Mouse (Mus musculus) forebrain, embryonic 10.5 days (tissue): ENCODE results near the gene Atf3. TPM values are rescaled to one million over a fixed set of nuclear protein-coding genes. Genes with fewer than 3 reads are reported as not detected.
A peak's percentile ranks its signal among the peaks of the same experiment; 100 is the strongest.

Experiments
- DNase-seq: peaks from one replicate; pipeline ENCODE4 v3.0.0-alpha.2; 2017; ENCODE audit warnings: low spot score; ENCODE audit errors: extremely low spot score
- H3K27ac ChIP-seq: fragments of 300-500 bp; sonication (generic); 2 replicates; pipeline ENCODE4 v1.5.1; 2016; ENCODE audit warnings: mild to moderate bottlenecking
- H3K27me3 ChIP-seq: fragments of 300-500 bp; sonication (generic); 2 replicates; pipeline ENCODE4 v1.6.1; 2016; ENCODE audit warnings: mild to moderate bottlenecking; ENCODE audit not compliant: poor library complexity, severe bottlenecking
- H3K36me3 ChIP-seq: fragments of 300-500 bp; sonication (generic); replicated peaks from 2 replicates; pipeline ENCODE4 v1.6.1; 2016; ENCODE audit warnings: mild to moderate bottlenecking, moderate library complexity
- H3K4me1 ChIP-seq: fragments of 300-500 bp; sonication (generic); 2 replicates; pipeline ENCODE4 v1.6.1; 2016
- H3K4me3 ChIP-seq: fragments of 300-500 bp; sonication (generic); 2 replicates; pipeline ENCODE4 v1.5.1; 2016; ENCODE audit warnings: mild to moderate bottlenecking, moderate library complexity
- H3K9me3 ChIP-seq: fragments of 300-500 bp; sonication (generic); 2 replicates; pipeline ENCODE4 v1.6.1; 2016; ENCODE audit warnings: mild to moderate bottlenecking, moderate library complexity
- WGBS: fragments of 180-500 bp; shearing (Covaris S2); methylation state at CpG from one replicate; pipeline ENCODE4 v1.1.7; 2016; 5-methylcytosine and 5-hydroxymethylcytosine counted together
- polyA plus RNA-seq: library from polyadenylated mRNA; unstranded; fragments of >200 nt; fragmentation: Nextera tagmentation; extraction: Ambion mirVana; gene quantifications from 2 replicates; pipeline ENCODE4 v1.2.1, GENCODE M21; 2016

Atf3 gene
- polyA plus RNA-seq, 1 experiment from 2014 or later = 2.9 TPM

GRCm38 (mm10) chr1:191202208-191202952 is 15.5 kb downstream of the Atf3 start:
- H3K4me3 ChIP-seq = no peak overlapping the region
- H3K36me3 ChIP-seq = no peaks in the 10 kb centered on the region
- no peaks in the 10 kb centered on the region; the same call in 1 of the 2 replicates for H3K9me3 ChIP-seq
- no peak overlapping the region for H3K27ac ChIP-seq
- no peaks in the 10 kb centered on the region for H3K27me3 ChIP-seq
- H3K4me1 ChIP-seq = no peaks in the 10 kb centered on the region
- peak; percentile 13 for DNase-seq
- WGBS = 83% methylated on average over 11 of the region's 11 CpGs

- Histone ChIP-seq H3K36me3 (no peaks in the 10 kb centered on the region), H3K27me3 (no peaks in the 10 kb centered on the region), H3K4me3 (no peak overlapping the region), H3K27ac (no peak overlapping the region), H3K4me1 (no peaks in the 10 kb centered on the region), H3K9me3 (no peaks in the 10 kb centered on the region; the same call in 1 of the 2 replicates)
- DNase-seq = no peak
- 91% methylated on average over 9 of the region's 9 CpGs for WGBS
These were observed 16.8 kb downstream of the Atf3 start for GRCm38 (mm10) chr1:191200816-191201602.

GRCm38 (mm10) chr1:191197916-191198315 is 19.9 kb downstream of the Atf3 start:
- 81% methylated on average over 7 of the region's 7 CpGs for WGBS
- no peaks in the 10 kb centered on the region for H3K4me1 ChIP-seq
- no peaks in the 10 kb centered on the region; the same call in 1 of the 2 replicates for H3K9me3 ChIP-seq
- H3K4me3 ChIP-seq = no peak overlapping the region
- no peak for DNase-seq
- H3K36me3 ChIP-seq = no peaks in the 10 kb centered on the region
- H3K27ac ChIP-seq = no peak overlapping the region
- H3K27me3 ChIP-seq = 0 out of 2 replicates have a peak, but pooled peaks cover 5% of the 10 kb centered on the region

GRCm38 (mm10) chr1:191196016-191196415 is 21.8 kb downstream of the Atf3 start:
- H3K36me3 ChIP-seq = no peaks in the 10 kb centered on the region
- no peaks in the 10 kb centered on the region for H3K9me3 ChIP-seq
- 93% methylated on average over 6 of the region's 6 CpGs for WGBS
- H3K4me1 ChIP-seq = no peaks in the 10 kb centered on the region
- DNase-seq = no peak
- peaks cover 22% of the 10 kb centered on the region for H3K27me3 ChIP-seq
- H3K27ac ChIP-seq = no peak overlapping the region
- no peak overlapping the region for H3K4me3 ChIP-seq

- H3K27me3 ChIP-seq = peaks cover 43% of the 10 kb centered on the region
- peaks cover 6% of the 10 kb centered on the region; the same call in 1 of the 2 replicates for H3K4me1 ChIP-seq
- H3K36me3 ChIP-seq = no peaks in the 10 kb centered on the region
- H3K9me3 ChIP-seq = no peaks in the 10 kb centered on the region
- H3K27ac ChIP-seq = no peak overlapping the region
- DNase-seq = no peak
- H3K4me3 ChIP-seq = no peak overlapping the region
- WGBS = 59% methylated on average over 14 of the region's 14 CpGs
These were observed 24.0 kb downstream of the Atf3 start for GRCm38 (mm10) chr1:191193657-191194424.

- Histone ChIP-seq H3K27ac (no peak overlapping the region), H3K36me3 (no peaks in the 10 kb centered on the region), H3K9me3 (no peaks in the 10 kb centered on the region), H3K4me1 (peaks cover 6% of the 10 kb centered on the region; the same call in 1 of the 2 replicates), H3K4me3 (no peak overlapping the region), H3K27me3 (peaks cover 54% of the 10 kb centered on the region)
- WGBS = 89% methylated on average over 6 of the region's 6 CpGs
- DNase-seq = no peak
These were observed 25.1 kb downstream of the Atf3 start for GRCm38 (mm10) chr1:191192751-191193150.

- no peaks in the 10 kb centered on the region for H3K9me3 ChIP-seq
- H3K4me3 ChIP-seq = no peak overlapping the region
- peaks cover 60% of the 10 kb centered on the region for H3K27me3 ChIP-seq
- peaks cover 6% of the 10 kb centered on the region; the same call in 1 of the 2 replicates for H3K4me1 ChIP-seq
- no peaks in the 10 kb centered on the region for H3K36me3 ChIP-seq
- DNase-seq = no peak
- no peak overlapping the region for H3K27ac ChIP-seq
- WGBS = 66% methylated on average over 6 of the region's 6 CpGs
These were observed 25.6 kb downstream of the Atf3 start for GRCm38 (mm10) chr1:191192213-191192612.

- no peak for DNase-seq
- Histone ChIP-seq H3K4me3 (no peak overlapping the region), H3K27me3 (peaks cover 84% of the 10 kb centered on the region), H3K9me3 (no peaks in the 10 kb centered on the region), H3K36me3 (no peaks in the 10 kb centered on the region), H3K27ac (no peak overlapping the region), H3K4me1 (peaks cover 26% of the 10 kb centered on the region)
- 62% methylated on average over 6 of the region's 6 CpGs for WGBS
These were observed 28.0 kb downstream of the Atf3 start for GRCm38 (mm10) chr1:191189671-191190372.

GRCm38 (mm10) chr1:191186386-191186770 is 31.5 kb downstream of the Atf3 start:
- H3K4me1 ChIP-seq = peaks cover 60% of the 10 kb centered on the region
- no peak for DNase-seq
- WGBS = 5% methylated on average over 7 of the region's 7 CpGs
- H3K4me3 ChIP-seq = peak overlapping the region; percentile 62; the same call in 1 of the 2 replicates
- peaks cover 97% of the 10 kb centered on the region for H3K27me3 ChIP-seq
- no peaks in the 10 kb centered on the region for H3K36me3 ChIP-seq
- no peak overlapping the region for H3K27ac ChIP-seq
- no peaks in the 10 kb centered on the region for H3K9me3 ChIP-seq

GRCm38 (mm10) chr1:191185761-191186385 is 32.0 kb downstream of the Atf3 start:
- DNase-seq = peak; percentile 52
- peak overlapping the region; percentile 62 for H3K4me3 ChIP-seq
- under 1% methylated on average over 16 of the region's 16 CpGs for WGBS
- H3K36me3 ChIP-seq = no peaks in the 10 kb centered on the region
- H3K4me1 ChIP-seq = peaks cover 63% of the 10 kb centered on the region
- no peaks in the 10 kb centered on the region for H3K9me3 ChIP-seq
- 0 out of 2 replicates have a peak overlapping the region, but pooled peaks have one; percentile 20 for H3K27ac ChIP-seq
- peaks cover 97% of the 10 kb centered on the region for H3K27me3 ChIP-seq

- Histone ChIP-seq H3K4me3 (peak overlapping the region; percentile 62), H3K4me1 (peaks cover 65% of the 10 kb centered on the region), H3K36me3 (no peaks in the 10 kb centered on the region), H3K27ac (no peak overlapping the region), H3K27me3 (peaks cover 97% of the 10 kb centered on the region), H3K9me3 (no peaks in the 10 kb centered on the region)
- peak; percentile 47 for DNase-seq
- under 1% methylated on average over 22 of the region's 22 CpGs for WGBS
These were observed 33.0 kb downstream of the Atf3 start for GRCm38 (mm10) chr1:191184841-191185251.
